Mouse (Mus musculus) small intestine, adult 2 months (tissue): Measurements from ENCODE around the gene Eaf2.

Experiments used
- CTCF ChIP-seq: fragments of 200-500 bp; IDR thresholded peaks from 2 replicates; pipeline ENCODE4 v1.5.1; 2012; ENCODE audit warnings: low read depth, mild to moderate bottlenecking, control low read depth, inconsistent platforms, low read length, moderate library complexity, mixed read lengths; ENCODE audit not compliant: insufficient replicate concordance, insufficient read length; ENCODE audit errors: extremely low read depth
- POLR2A ChIP-seq: fragments of 200-500 bp; IDR thresholded peaks from 2 replicates; pipeline ENCODE4 v1.6.1; 2012; ENCODE audit warnings: low read depth, mild to moderate bottlenecking, control low read depth, inconsistent platforms, low read length, moderate library complexity

- TF ChIP-seq POLR2A: no peak
- no peak for TF ChIP-seq CTCF
Observed at GRCm38 (mm10) chr16:36816916-36817315, 57.9 kb downstream of the Eaf2 start.
